Mouse (Mus musculus): ENCODE data around the gene Gltp. TPM values are rescaled to one million over a fixed set of nuclear protein-coding genes. Genes with fewer than 3 reads are reported as not detected.

Gltp gene
- total and polyA plus RNA-seq, 3 experiments, result 23.8 to 90.4 (median 25.5) TPM

- dilution Hi-C loops (cut with MboI; ENCODE audit: extremely low pct_ligation_motif_present, extremely low pct_unique_long_range_greater_than_20kb, low sequenced_read_pairs), result no loop called here
- Histone ChIP-seq H3K4me2 (ENCODE audit: insufficient read depth, low read depth, poor library complexity, severe bottlenecking) (no peak overlapping the region), H3K9me3 (replicated peaks; ENCODE audit: low read length) (peaks cover 6% of the 10 kb centered on the region), H3K36me3 (replicated peaks in 1 of 2; ENCODE audit: control insufficient read depth in 1 of 2, insufficient read depth in 1 of 2, low read length in 1 of 2) (peaks cover 73 to 97% of the 10 kb centered on the region in 2 experiments), H3K4me3 (replicated peaks in 1 of 3; ENCODE audit: low read depth in 2 of 3, low read length in 2 of 3, poor library complexity in 1 of 3) (no peak overlapping the region), H3K79me2 (replicated peaks; ENCODE audit: control insufficient read depth, extremely low read depth, insufficient read depth, poor library complexity, severe bottlenecking) (no peaks in the 10 kb centered on the region), H3K9ac (ENCODE audit: insufficient read depth, low read depth) (no peak overlapping the region), H3K27me3 (replicated peaks) (no peaks in the 10 kb centered on the region), H3K4me1 (ENCODE audit: control insufficient read depth in 1 of 2, insufficient read depth in 2 of 2) (peaks cover 16 to 26% of the 10 kb centered on the region in 2 experiments), H3K27ac (ENCODE audit: insufficient read depth, low read depth) (no peak overlapping the region)
- DNase-seq (ENCODE audit: extremely low read depth), result no peak
- in situ Hi-C loops (cut with MboI; ENCODE audit: low pct_ligation_motif_present, low pct_unique_long_range_greater_than_20kb, low sequenced_read_pairs), result loop anchor here (25.0 kb wide), 1 partner anchor 193 kb away; the partner anchor contains the start of gene Oasl1
- no peak for TF ChIP-seq ETS1 (conservative IDR thresholded peaks at IDR 0.05; ENCODE audit: low read depth, low read length)
- TF ChIP-seq CTCF (conservative IDR thresholded peaks at IDR 0.05 in 1 of 2, IDR thresholded peaks at IDR 0.05 in 1 of 2; ENCODE audit: low read depth in 2 of 2, low read length in 2 of 2), result no peak
- TF ChIP-seq USF2 (conservative IDR thresholded peaks at IDR 0.05; ENCODE audit: low read depth, low read length), result no peak
- no peak for TF ChIP-seq SIN3A (IDR thresholded peaks at IDR 0.05; ENCODE audit: low read length)
- no peak for TF ChIP-seq JUND (conservative IDR thresholded peaks at IDR 0.05; ENCODE audit: low read depth, low read length)
- no peak for TF ChIP-seq TBP (conservative IDR thresholded peaks at IDR 0.05; ENCODE audit: low read depth, low read length)
- no peak for TF ChIP-seq POLR2A (IDR thresholded peaks at IDR 0.05; ENCODE audit: low read depth, low read length)
- no peak for TF ChIP-seq HCFC1 (IDR thresholded peaks at IDR 0.05; ENCODE audit: low read depth, low read length)
- no peak for TF ChIP-seq JUN (IDR thresholded peaks at IDR 0.05; ENCODE audit: insufficient read depth, low read depth, low read length)
- no peak for TF ChIP-seq UBTF (IDR thresholded peaks at IDR 0.05; ENCODE audit: low read depth, low read length)
These were observed 28.5 kb upstream of the Gltp start for GRCm38 (mm10) chr5:114719003-114719927.

GRCm38 (mm10) chr5:114718483-114718882 lies 27.7 kb upstream of the Gltp start:
- peaks cover 16 to 22% of the 10 kb centered on the region in 2 experiments for H3K4me1 ChIP-seq (ENCODE audit: control insufficient read depth in 1 of 2, insufficient read depth in 2 of 2)
- in situ Hi-C loops (cut with MboI; ENCODE audit: low pct_ligation_motif_present, low pct_unique_long_range_greater_than_20kb, low sequenced_read_pairs) (loop anchor here (25.0 kb wide), 1 partner anchor 194 kb away; the partner anchor contains the start of gene Oasl1), dilution Hi-C loops (cut with MboI; ENCODE audit: extremely low pct_ligation_motif_present, extremely low pct_unique_long_range_greater_than_20kb, low sequenced_read_pairs) (no loop called here)
- H3K4me3 ChIP-seq (replicated peaks in 1 of 3; ENCODE audit: low read depth in 2 of 3, low read length in 2 of 3, poor library complexity in 1 of 3), result no peak overlapping the region
- H3K27me3 ChIP-seq (replicated peaks), result no peaks in the 10 kb centered on the region
- no peak overlapping the region for H3K9ac ChIP-seq (ENCODE audit: insufficient read depth, low read depth)
- H3K27ac ChIP-seq (ENCODE audit: insufficient read depth, low read depth), result no peak overlapping the region
- H3K9me3 ChIP-seq (replicated peaks; ENCODE audit: low read length), result no peaks in the 10 kb centered on the region
- no peaks in the 10 kb centered on the region for H3K79me2 ChIP-seq (replicated peaks; ENCODE audit: control insufficient read depth, extremely low read depth, insufficient read depth, poor library complexity, severe bottlenecking)
- no peak overlapping the region for H3K4me2 ChIP-seq (ENCODE audit: insufficient read depth, low read depth, poor library complexity, severe bottlenecking)
- DNase-seq (ENCODE audit: extremely low read depth), result no peak
- H3K36me3 ChIP-seq (replicated peaks in 1 of 2; ENCODE audit: control insufficient read depth in 1 of 2, insufficient read depth in 1 of 2, low read length in 1 of 2), result peaks cover 72 to 97% of the 10 kb centered on the region in 2 experiments
- no peak for TF ChIP-seq EP300 (IDR thresholded peaks at IDR 0.05; ENCODE audit: low read length)
- no peak for TF ChIP-seq BHLHE40 (IDR thresholded peaks at IDR 0.05; ENCODE audit: low read depth, low read length)
- TF ChIP-seq E2F4 (IDR thresholded peaks at IDR 0.05; ENCODE audit: insufficient replicate concordance, low read depth, low read length), result no peak
- no peak for TF ChIP-seq ZC3H11A (IDR thresholded peaks at IDR 0.05; ENCODE audit: low read depth, low read length)
- TF ChIP-seq JUND (conservative IDR thresholded peaks at IDR 0.05; ENCODE audit: low read depth, low read length), result no peak
- TF ChIP-seq NELFE (IDR thresholded peaks at IDR 0.05; ENCODE audit: low read depth, low read length), result no peak
- TF ChIP-seq GABPA (IDR thresholded peaks at IDR 0.05; ENCODE audit: insufficient replicate concordance, low read depth, low read length), result no peak

All from CH12.LX (cell line).